Mouse (Mus musculus) yolk sac, embryonic 10.5 days (tissue): Measurements from ENCODE around the gene Lpcat2.
A peak's percentile ranks its signal among the peaks of the same experiment; 100 is the strongest.

Experiments used
- DNase-seq: peaks from one replicate; pipeline ENCODE4 v3.0.0-alpha.2; 2017; ENCODE audit warnings: low spot score

Lpcat2 gene

DNA sequence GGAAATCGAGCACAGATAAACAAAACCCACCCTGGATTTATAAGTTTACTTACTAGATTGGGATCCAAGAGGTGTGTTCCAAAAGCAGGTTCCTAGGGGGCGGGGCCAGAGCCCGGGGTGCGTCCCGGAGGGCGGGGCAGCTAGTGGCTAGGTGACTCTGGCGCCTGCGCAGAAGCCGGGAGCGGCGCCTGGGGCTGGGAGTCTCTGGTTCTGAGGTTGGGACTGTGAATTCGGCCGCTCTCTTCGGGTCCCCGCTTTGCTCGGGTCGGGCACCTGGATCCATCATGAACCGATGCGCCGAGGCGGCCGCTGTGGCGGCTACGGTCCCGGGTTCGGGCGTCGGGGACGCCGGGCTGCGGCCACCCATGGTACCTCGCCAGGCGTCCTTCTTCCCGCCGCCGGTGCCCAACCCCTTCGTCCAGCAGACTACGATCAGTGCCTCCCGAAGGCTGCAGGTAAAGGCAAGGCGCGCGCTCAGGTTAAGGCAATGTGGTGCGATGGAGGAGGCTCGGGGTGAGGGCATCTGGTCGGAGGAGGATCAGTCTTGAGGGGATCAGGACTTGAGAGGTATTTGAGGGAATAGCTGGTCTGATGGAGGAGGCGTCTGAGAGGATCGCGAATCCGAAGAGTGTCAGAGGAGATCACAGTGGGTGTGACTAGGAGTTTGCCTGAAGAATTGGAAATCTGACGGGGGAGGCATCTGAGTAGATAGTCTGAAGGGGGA lies at the start of gene Lpcat2:
Gene Lpcat2 (plus strand): TSS at position 169 of the 724 bp plus-strand sequence.
- DNase-seq = no peak

GRCm38 (mm10) chr8:92812773-92813172 lies 42.4 kb upstream of the Lpcat2 start:
- DNase-seq = no peak

DNA sequence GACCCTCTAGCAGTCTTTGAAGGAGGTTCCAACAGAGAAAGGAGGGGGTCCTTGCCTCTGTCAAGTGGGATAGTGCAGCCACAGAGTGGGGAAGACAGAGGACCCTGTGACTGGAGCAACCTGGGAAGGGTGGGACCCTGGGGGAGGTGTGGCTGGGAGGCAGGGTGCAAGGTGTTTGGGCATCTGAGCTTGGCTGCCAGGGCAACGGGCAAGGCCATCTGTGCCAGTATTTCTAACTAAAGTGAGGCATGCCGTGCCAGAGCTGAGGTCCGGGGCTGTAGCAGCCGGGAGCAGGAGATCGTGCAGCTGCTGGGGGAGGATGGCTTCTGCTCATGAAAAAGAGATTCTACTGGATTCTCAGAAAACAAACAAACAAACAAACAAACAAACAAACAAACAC lies 39.5 kb upstream of the Lpcat2 start:
- no peak for DNase-seq

DNA sequence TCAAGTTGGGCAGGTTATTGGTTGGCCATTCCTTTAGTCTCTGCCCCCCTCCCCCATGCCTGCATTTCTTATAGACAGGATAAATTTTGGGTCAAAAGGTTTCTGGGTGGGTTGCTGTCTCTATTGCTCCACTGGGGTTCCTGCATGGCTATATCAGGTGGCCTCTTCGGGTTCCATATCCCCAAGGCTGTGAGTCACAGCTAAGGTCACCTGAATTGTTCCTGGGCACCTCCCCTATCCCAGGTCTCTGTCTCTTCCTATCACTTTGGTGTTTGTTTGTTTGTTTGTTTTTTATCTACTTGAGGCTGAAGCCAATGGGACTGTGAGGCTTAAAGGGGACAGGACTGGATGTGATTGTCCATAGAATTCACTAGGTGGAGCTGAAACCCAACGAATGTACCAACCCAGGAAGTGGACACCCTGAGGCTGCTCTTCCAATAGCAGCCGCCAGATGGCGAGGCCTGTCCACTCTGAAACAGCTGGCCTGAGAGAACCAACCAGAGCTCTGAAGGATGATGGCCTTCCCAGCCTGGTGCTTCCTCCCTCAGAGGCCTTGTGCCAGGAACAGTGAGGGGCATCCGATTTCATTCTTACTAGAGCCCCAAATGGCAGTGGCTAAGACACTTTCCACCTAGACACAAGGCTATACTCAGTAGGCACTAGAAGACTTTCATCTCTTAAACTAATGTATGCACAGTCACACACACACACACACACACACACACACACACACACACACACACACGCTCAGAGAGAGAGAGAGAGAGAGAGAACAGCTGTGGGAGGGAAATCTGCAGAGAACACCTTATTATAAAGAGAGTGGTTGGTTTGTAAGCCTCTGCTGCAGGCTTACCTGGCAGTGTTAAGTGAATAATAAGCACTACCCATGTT lies 37.0 kb upstream of the Lpcat2 start:
- DNase-seq = peak; percentile 77

DNA sequence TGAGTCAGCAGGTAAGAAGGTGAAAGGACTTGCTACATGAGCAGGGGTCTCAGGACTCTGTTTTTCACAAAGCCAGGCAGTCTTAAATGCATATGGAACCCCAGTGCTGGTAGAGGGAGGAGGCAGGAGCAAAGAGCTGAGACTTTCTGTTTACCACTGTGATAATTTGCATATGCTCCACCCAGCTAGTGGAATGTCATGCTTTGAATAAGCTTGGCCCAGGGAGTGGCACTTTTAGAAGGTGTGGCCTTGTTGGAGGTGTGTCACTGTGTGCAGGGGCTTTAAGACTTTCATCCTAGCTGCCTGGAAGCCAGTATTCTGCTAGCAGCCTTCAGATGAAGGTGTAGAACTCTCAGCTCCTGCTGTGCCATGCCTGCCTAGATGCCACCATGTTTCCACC lies 34.0 kb upstream of the Lpcat2 start:
- DNase-seq = no peak

DNA sequence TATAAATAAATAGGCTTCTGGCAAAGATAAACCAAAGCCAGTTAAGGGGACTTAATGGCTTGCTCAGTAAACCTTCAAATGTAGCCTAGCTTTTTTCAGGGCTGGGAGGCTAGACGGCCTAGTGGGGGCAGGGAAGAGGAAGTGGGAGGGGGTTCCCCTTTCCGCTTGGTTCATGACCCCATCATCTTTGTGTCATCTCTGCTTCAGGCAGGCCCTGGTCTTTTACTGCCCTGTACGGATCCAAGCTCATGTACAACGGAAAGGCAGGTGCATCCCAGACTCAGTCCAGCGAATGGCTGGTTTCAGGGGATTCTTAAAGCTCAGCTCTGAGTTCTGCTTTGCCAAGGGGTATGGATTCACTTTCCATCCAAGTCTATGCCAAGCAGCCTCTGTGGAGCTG lies 32.8 kb upstream of the Lpcat2 start:
- DNase-seq = no peak

DNA sequence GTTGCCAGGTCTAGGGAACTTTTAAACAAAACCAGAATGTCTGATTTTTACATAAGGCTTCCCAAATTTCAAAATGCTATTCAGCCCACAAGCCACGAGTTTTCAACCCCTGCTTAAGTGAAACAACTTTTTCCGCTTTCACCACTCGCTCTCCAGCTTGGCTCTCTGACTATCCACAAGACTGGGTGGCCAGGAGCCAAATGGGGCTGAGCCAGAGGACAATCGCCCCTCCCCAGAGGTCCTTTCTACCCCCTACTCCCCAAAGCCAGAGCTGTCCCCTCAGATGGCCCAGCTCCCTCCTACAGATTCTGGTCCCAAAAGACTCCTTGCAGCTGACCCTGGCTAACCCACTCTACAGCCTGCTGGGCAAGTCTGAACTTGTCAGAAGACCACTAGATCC lies 29.1 kb upstream of the Lpcat2 start:
- no peak for DNase-seq

- DNase-seq = peak; percentile 60
Measured at GRCm38 (mm10) chr8:92827243-92828034, 27.7 kb upstream of the Lpcat2 start, which contains the start of gene Mmp2. Mmp2 (plus strand) TSS chr8:92827291.

GRCm38 (mm10) chr8:92828251-92828743 lies 26.8 kb upstream of the Lpcat2 start:
- no peak for DNase-seq

- DNase-seq = no peak
Measured at GRCm38 (mm10) chr8:92834065-92834731, 20.9 kb upstream of the Lpcat2 start.

GRCm38 (mm10) chr8:92834786-92835500 lies 20.2 kb upstream of the Lpcat2 start:
- DNase-seq = no peak

GRCm38 (mm10) chr8:92835901-92836300 lies 19.2 kb upstream of the Lpcat2 start:
- no peak for DNase-seq

GRCm38 (mm10) chr8:92838616-92839015 lies 16.5 kb upstream of the Lpcat2 start:
- no peak for DNase-seq

DNA sequence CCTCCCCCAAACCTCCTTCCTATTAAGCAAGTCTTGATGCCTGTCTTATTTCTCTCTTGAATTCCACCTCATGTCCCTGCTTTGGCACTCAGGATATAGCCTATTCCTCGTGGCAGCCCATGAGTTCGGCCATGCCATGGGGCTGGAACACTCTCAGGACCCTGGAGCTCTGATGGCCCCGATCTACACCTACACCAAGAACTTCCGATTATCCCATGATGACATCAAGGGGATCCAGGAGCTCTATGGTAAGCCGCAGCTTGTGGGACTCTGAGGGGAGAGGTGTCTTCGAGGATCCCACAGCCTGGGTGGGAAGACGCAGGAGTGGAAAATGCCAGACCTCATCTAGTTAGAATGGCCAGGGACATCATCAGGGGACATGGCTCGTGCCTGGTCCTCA lies 16.0 kb upstream of the Lpcat2 start:
- DNase-seq = no peak

DNA sequence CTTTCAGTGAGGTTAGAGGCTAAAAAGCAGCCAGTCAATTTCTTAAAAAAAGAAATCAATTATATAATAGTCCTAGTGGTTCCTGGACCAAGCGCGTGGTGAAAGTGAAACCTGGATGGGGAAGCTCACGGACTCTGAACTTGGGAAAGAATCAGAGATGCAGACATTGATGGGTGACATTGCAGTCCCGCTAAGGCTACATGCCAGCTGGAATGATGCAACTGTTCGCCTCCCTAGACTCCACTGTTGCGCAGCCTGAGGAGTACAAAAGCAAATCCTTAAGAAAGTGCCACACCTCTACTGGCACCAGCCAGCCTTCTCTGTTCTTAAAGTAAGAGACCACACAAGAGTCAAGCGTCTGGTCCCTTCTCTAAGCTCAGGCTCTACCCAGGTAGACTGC lies 15.3 kb upstream of the Lpcat2 start:
- DNase-seq = no peak

DNA sequence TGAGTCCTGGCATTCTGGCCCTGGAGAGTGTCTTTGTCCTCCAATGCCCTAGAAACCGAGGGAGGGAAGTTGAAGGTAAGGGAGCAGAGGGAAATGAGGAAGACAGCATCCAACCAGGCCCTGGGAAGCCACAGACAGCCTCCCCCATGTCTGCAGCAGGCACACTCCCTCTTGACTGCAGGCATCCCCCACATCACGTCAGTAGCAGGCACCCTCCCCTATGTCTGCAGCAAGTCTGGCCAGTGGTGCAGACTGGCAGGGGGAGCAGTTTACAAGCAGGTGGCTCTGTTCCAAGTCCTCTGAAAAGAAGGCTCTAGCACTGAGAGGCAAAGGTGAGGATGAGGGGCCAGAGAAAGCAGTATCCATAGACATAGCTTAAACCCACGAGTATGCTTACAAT lies 8.5 kb upstream of the Lpcat2 start:
- no peak for DNase-seq

DNA sequence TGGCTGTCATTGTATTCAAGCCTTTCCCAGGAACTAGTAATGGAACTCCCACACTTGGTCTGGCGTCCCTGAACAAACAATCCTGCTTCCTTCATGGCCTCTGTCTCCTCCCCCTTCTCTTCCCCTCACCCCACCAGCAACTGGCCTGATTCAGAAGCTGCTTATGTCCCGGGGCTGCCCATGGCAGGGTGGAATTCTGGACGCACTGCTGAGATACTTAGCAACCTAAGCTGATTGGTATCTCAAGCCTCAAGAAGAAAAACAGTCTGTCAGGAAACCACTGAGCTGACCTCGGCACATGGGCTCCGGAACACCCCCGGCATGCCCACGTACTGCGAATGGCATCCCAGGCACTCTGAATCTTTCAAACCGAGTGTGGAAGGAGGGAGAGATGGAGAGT lies 7.8 kb upstream of the Lpcat2 start:
- DNase-seq = peak; percentile 65

GRCm38 (mm10) chr8:92849261-92849660 lies 5.9 kb upstream of the Lpcat2 start:
- DNase-seq = no peak

GRCm38 (mm10) chr8:92850239-92850638 lies 4.9 kb upstream of the Lpcat2 start:
- no peak for DNase-seq

GRCm38 (mm10) chr8:92851381-92851780 lies 3.8 kb upstream of the Lpcat2 start:
- DNase-seq = no peak
